Mouse (Mus musculus) embryonic fibroblast, embryonic 13.5 days (primary cell): Measurements from ENCODE around the gene Spa17.

Experiments
- CTCF ChIP-seq: IDR thresholded peaks from 2 replicates; pipeline ENCODE4 v1.5.1; 2011; ENCODE audit warnings: mild to moderate bottlenecking, control low read depth, low read length, moderate library complexity, borderline replicate concordance; ENCODE audit not compliant: insufficient read depth
- POLR2A ChIP-seq: IDR thresholded peaks from 2 replicates; pipeline ENCODE4 v1.6.1; 2011; ENCODE audit warnings: low read depth, mild to moderate bottlenecking, control low read depth, low read length, moderate library complexity

GRCm38 (mm10) chr9:37625641-37626040, 12.1 kb upstream of the Spa17 start:
- TF ChIP-seq POLR2A (no peak), CTCF (no peak)
